Mouse (Mus musculus) lung, adult 2 months (tissue): ENCODE data around the gene Sirt5. TPM values are rescaled to one million over a fixed set of nuclear protein-coding genes. Genes with fewer than 3 reads are reported as not detected.

Experiments
- DNase-seq: peaks from one replicate; pipeline ENCODE4 v3.0.0; 2022
- H3K4me1 ChIP-seq: fragments of 200-500 bp; 2 replicates; pipeline ENCODE4 v1.6.1; 2011; ENCODE audit warnings: low read length; ENCODE audit not compliant: control insufficient read depth, insufficient read depth
- H3K4me3 ChIP-seq: fragments of 200-500 bp; replicated peaks from 2 replicates; pipeline ENCODE3; 2011; ENCODE audit warnings: low read depth, mild to moderate bottlenecking, control low read depth, low read length; ENCODE audit errors: extremely low read depth
- CTCF ChIP-seq: fragments of 200-500 bp; IDR thresholded peaks from 2 replicates; pipeline ENCODE4 v1.5.1; 2011; ENCODE audit warnings: mild to moderate bottlenecking, low read length, control low read depth; ENCODE audit not compliant: insufficient read depth
- POLR2A ChIP-seq: fragments of 200-500 bp; IDR thresholded peaks from 2 replicates; pipeline ENCODE4 v1.6.1; 2011; ENCODE audit warnings: low read depth, mild to moderate bottlenecking, control low read depth, low read length, borderline replicate concordance; ENCODE audit errors: extremely low read depth
- WGBS: fragments of 180-500 bp; shearing (Covaris S2); methylation state at CpG from one replicate; pipeline ENCODE4 v1.1.7; 2018; 5-methylcytosine and 5-hydroxymethylcytosine counted together
- polyA plus RNA-seq: library from polyadenylated mRNA; depleted of rRNA; stranded (reverse); fragments of >200 nt; gene quantifications from 2 replicates; pipeline ENCODE4 v1.2.3, GENCODE M21; 2012; rRNA removed

The Sirt5 gene
- polyA plus RNA-seq, 1 experiment = 8.9 TPM

DNA sequence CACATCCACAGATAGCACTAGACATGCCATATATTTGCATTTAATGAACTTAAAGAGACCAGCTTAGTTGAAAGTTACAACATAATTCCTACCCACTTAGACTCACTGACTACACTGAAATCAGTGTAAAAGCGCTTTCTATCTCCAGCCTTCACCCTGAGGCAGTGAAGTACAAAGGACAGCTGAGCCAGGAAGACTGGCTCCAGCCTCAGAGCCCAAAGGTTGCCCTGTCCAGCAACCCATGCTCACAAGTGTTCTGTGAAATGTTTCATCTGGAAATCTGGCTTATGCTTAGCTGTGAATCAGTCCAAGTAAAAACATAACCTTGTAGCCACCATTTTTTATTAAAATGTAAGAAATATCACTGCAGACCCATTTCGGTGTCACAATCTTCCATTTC, 48.3 kb downstream of the Sirt5 start:
- no peak for DNase-seq
- Histone ChIP-seq H3K4me1 (no peaks in the 10 kb centered on the region), H3K4me3 (no peak overlapping the region)
- 77% methylated on average over 2 of the region's 2 CpGs for WGBS
- TF ChIP-seq POLR2A (no peak), CTCF (no peak)

DNA sequence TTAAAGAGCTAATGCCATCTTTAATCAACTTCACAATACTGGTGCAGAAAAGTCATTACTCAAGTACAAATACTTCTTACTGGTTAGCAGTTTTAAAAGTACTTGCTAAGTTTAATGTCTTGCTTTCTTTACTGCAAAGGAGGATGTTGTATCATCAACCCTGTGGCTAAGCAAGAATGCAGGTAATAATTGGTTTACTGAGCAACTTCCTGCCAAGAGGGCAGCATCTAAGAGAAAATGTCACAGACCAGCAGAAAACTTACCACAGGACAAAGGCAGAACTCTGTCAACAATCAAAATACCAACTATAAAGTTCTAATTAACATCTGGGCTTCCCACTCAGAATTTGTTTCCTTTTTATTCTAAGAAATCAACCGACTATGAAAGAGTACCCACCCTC, 50.0 kb downstream of the Sirt5 start:
- Histone ChIP-seq H3K4me3 (no peak overlapping the region), H3K4me1 (no peaks in the 10 kb centered on the region)
- no peak for TF ChIP-seq CTCF
- TF ChIP-seq POLR2A = no peak
- DNase-seq = no peak
- WGBS = 74% methylated on average over 1 of the region's 1 CpGs

DNA sequence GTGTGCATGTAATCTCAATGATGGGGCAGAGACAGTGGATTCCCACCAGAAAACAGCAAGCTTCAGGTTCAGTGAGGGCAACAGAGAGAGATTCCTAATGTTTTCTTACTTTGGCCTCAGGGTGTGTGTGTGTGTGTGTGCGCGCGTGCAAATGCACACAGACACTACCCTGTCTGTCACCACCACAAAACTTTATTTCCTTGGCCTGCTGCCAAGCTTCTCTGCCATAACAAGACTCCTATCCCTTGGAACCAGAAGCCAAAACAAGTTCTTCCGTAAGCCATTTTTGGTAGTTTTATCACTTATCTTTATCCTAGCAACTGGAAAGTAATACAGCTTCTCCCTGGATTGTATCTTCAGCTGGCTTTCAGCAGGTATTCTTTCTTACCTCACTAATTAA, 63.1 kb downstream of the Sirt5 start:
- DNase-seq = no peak
- Histone ChIP-seq H3K4me3 (no peak overlapping the region), H3K4me1 (no peaks in the 10 kb centered on the region)
- 86% methylated on average over 4 of the region's 4 CpGs for WGBS
- no peak for TF ChIP-seq CTCF
- TF ChIP-seq POLR2A = no peak

DNA sequence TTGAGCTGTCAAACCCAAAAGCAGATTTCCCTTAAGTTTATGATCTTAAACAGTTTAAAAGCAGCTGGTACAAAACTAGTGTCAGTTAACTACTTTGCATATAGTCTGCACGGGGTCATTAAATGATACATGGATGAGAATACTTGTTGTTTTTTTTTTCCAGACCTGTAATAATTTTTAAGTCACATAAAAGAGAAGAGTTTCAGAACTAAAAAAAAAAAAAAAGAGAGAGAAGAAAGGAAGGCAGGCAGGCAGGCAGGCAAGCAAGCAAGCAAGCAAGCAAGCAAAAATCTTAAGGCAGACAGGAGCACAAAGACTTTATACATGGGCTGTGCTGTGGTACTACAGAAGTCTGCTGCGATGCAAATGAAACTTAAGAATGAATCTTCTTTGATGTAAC, 68.1 kb downstream of the Sirt5 start:
- WGBS = 80% methylated on average over 2 of the region's 2 CpGs
- H3K4me3 ChIP-seq = no peak overlapping the region
- DNase-seq = no peak
- H3K4me1 ChIP-seq = peaks cover 3% of the 10 kb centered on the region; the same call in 1 of the 2 replicates
- TF ChIP-seq POLR2A = no peak
- no peak for TF ChIP-seq CTCF

DNA sequence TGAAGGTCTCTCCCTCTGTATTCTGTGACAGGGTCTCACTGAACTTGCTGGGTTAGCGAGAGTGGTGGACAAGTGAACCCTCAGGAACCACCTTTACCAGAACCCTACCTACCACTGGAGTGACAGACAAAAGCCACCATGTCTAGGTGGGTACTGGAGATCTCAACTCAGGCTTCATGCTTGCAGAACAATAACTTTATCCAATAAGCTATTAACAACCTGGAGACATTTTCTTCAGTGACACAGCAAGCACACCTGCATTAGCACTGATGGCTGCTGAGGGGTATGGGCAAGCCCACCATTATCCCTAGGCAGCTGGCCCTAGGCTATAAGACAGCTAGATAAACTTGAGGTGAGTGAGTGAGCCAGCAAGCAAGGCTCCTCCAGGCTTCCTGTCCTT, 75.1 kb downstream of the Sirt5 start:
- 83% methylated on average over 1 of the region's 1 CpGs for WGBS
- peaks cover 12% of the 10 kb centered on the region for H3K4me1 ChIP-seq
- no peak for DNase-seq
- TF ChIP-seq POLR2A = no peak
- no peak for TF ChIP-seq CTCF
- H3K4me3 ChIP-seq = no peak overlapping the region

DNA sequence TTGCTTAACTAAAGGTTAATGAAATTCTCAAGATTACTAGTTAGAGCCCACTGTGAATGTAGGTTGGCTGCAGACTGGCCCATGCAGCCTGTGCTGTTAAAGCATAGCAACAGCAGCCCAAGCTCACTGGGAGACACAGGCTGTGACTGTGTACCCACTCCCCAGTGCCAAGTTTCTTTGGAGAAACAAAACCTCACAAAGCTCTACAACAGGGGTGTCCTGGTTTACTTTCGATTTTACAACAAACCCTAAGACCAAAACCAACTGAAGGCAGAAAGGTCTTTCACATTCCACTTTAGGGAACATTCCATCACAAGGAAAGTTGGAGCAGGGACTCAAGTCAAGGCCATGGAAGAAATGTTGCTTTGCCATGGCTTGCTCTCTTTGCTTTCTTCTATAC, 77.3 kb downstream of the Sirt5 start:
- H3K4me1 ChIP-seq = peaks cover 10% of the 10 kb centered on the region
- TF ChIP-seq POLR2A (no peak), CTCF (no peak)
- no peak for DNase-seq
- WGBS = 47% methylated on average over 1 of the region's 1 CpGs
- no peak overlapping the region for H3K4me3 ChIP-seq

DNA sequence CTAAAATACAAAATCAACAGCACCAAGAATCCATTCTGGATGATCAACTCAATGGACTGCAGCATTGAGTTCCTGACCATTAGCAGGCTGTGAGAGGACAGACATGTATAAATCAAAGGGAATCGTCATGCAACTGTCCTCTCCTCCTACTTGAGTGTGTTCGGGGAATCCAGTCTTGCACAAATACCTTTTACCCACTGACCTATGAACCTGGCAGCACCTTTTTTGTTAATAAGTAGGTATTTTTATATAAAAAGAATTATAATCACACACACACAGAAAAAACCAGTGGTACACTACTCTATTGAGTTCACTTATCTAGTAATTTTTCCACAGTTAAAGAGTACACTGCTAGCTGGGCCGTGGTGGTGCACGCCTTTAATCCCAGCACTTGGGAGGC, 78.4 kb downstream of the Sirt5 start:
- TF ChIP-seq POLR2A = no peak
- no peak for TF ChIP-seq CTCF
- no peak for DNase-seq
- Histone ChIP-seq H3K4me1 (peaks cover 12% of the 10 kb centered on the region), H3K4me3 (no peak overlapping the region)
- WGBS = 93% methylated on average over 4 of the region's 4 CpGs

DNA sequence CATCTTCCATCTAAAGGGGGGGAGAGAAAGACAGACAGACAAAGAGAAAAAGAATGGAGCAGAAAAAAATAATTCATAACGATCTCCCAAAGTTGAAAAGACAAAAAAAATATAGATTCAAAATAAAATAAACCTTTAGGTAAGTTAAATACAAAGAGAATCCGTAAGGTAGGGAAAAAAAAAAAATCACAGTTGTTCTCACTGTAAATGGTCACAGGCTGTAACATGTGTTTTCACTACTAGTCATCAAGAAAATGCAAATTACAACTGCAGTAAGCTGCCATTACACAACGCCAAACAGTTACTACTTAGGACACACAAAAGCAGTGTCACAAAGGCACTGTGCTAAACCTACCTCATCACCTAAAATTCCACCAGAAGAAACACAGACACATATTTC, 79.4 kb downstream of the Sirt5 start:
- Histone ChIP-seq H3K4me3 (no peak overlapping the region), H3K4me1 (peaks cover 13% of the 10 kb centered on the region)
- 90% methylated on average over 3 of the region's 3 CpGs for WGBS
- no peak for TF ChIP-seq CTCF
- TF ChIP-seq POLR2A = no peak
- no peak for DNase-seq

Other genes with a start within 250 kb of the Sirt5 start
- 8.1 and 16.5 TPM in 2 replicates for gene Tbc1d7, start 194.0 kb upstream of the Sirt5 start, polyA plus RNA-seq
- 11.7 and 12.9 TPM in 2 replicates for gene Gfod1, start 61.3 kb upstream of the Sirt5 start, polyA plus RNA-seq
- gene Nol7, start 32.9 kb downstream of the Sirt5 start, polyA plus RNA-seq = 45.6 and 65.6 TPM in 2 replicates
- gene Ranbp9, start 115.8 kb downstream of the Sirt5 start, polyA plus RNA-seq = 17.1 and 17.7 TPM in 2 replicates
- gene Mcur1, start 194.7 kb downstream of the Sirt5 start, polyA plus RNA-seq = 23.2 and 24.3 TPM in 2 replicates